ENCODE assay signal across 13 mouse cellular contexts in genomic region chr5:118355287-118355686, GRCm38 (mm10).
DNase-seq lines count a peak whose midpoint lies in the region; ATAC-seq and TF ChIP-seq lines count a peak whose summit lies in the region.
"Had no signal": no experiment of that assay in that cellular context is flagged by ENCODE, and none has a peak within 500 bp of the region (broad histone marks: within the 10 kb centered on the region; RNA-seq: fewer than 3 reads in every experiment).

No protein-coding gene starts in this region.

- H3K9ac ChIP-seq in heart, embryonic 13.5 days, result 0 out of 2 replicates have a peak overlapping the region, but pooled peaks have one; percentile 16
- no peak overlapping the region for H3K9ac ChIP-seq in ES-E14 (ENCODE audit: insufficient read depth, low read depth, low read length, poor library complexity, severe bottlenecking)
- no peak overlapping the region for H3K9ac ChIP-seq in embryonic facial prominence, embryonic 14.5 days (ENCODE audit: low read depth, low read length)
- no peak overlapping the region for H3K9ac ChIP-seq in limb, embryonic 12.5 days (replicated peaks)
- no peak overlapping the region for H3K9ac ChIP-seq in liver, embryonic 11.5 days (ENCODE audit: low read depth, low read length)
- H3K9ac ChIP-seq: liver, embryonic 12.5 days had no signal

- no peak overlapping the region for H3K4me3 ChIP-seq in heart, embryonic 13.5 days
- H3K4me3 ChIP-seq in ES-E14 (ENCODE audit: insufficient read depth in 1 of 2, low read depth in 1 of 2, low read length in 2 of 2, poor library complexity in 1 of 2, severe bottlenecking in 1 of 2), result no peak overlapping the region
- H3K4me3 ChIP-seq in embryonic facial prominence, embryonic 14.5 days (ENCODE audit: low read depth, low read length), result no peak overlapping the region
- no peak overlapping the region for H3K4me3 ChIP-seq in limb, embryonic 12.5 days (replicated peaks)
- H3K4me3 ChIP-seq in liver, embryonic 11.5 days (ENCODE audit: low read depth, low read length), result no peak overlapping the region
- H3K4me3 ChIP-seq: left cerebral cortex, adult 2 months; liver, embryonic 12.5 days had no signal

- H3K27me3 ChIP-seq in heart, embryonic 13.5 days (replicated peaks), result peaks cover 4% of the 10 kb centered on the region; the same call in 1 of the 2 replicates
- H3K27me3 ChIP-seq in embryonic facial prominence, embryonic 14.5 days (replicated peaks; ENCODE audit: control insufficient read depth, insufficient read depth, low read length), result no peaks in the 10 kb centered on the region
- no peaks in the 10 kb centered on the region for H3K27me3 ChIP-seq in limb, embryonic 12.5 days
- H3K27me3 ChIP-seq in liver, embryonic 11.5 days (replicated peaks; ENCODE audit: control insufficient read depth, insufficient read depth, low read length), result no peaks in the 10 kb centered on the region

- no peak for DNase-seq in heart, postnatal 36 days
- DNase-seq in ES-E14 (ENCODE audit: low read depth, low spot score), result no peak
- no peak for DNase-seq in embryonic facial prominence, embryonic 14.5 days (ENCODE audit: low spot score)
- DNase-seq in frontal cortex, postnatal 36 days (ENCODE audit: low spot score in 2 of 2), result no peak
- no peak for DNase-seq in frontal cortex, postnatal 10 days (ENCODE audit: low spot score in 2 of 2)
- DNase-seq in liver, embryonic 11.5 days (ENCODE audit: low spot score), result no peak
- DNase-seq: cerebellum, postnatal 36 days; right cerebral cortex, postnatal 14 days had no signal

- in situ Hi-C loops in ES-E14 (cut with MboI; ENCODE audit: low sequenced_read_pairs in 2 of 2, unreplicated experiment in 2 of 2), result no loop called here

- peak overlapping the region; percentile 39; the same call in 1 of the 2 replicates for H3K27ac ChIP-seq in heart, embryonic 13.5 days (replicated peaks)
- 0 out of 2 replicates have a peak overlapping the region, but pooled peaks have one; percentile 15 for H3K27ac ChIP-seq in ES-E14 (ENCODE audit: insufficient read depth, low read depth, low read length, poor library complexity, severe bottlenecking)
- peak overlapping the region; percentile 61 for H3K27ac ChIP-seq in embryonic facial prominence, embryonic 14.5 days (replicated peaks; ENCODE audit: low read depth, low read length)
- peak overlapping the region; percentile 91 for H3K27ac ChIP-seq in limb, embryonic 12.5 days
- no peak overlapping the region for H3K27ac ChIP-seq in liver, embryonic 11.5 days (ENCODE audit: low read depth, low read length)
- H3K27ac ChIP-seq: left cerebral cortex, adult 2 months; liver, embryonic 12.5 days had no signal

- WGBS in heart, embryonic 13.5 days, result 77% methylated on average over 5 of the region's 5 CpGs
- 46% methylated on average over 5 of the region's 5 CpGs for WGBS in embryonic facial prominence, embryonic 14.5 days
- 64% methylated on average over 5 of the region's 5 CpGs for WGBS in limb, embryonic 12.5 days
- WGBS in liver, embryonic 11.5 days, result 81% methylated on average over 5 of the region's 5 CpGs

- no peak for ATAC-seq in heart, embryonic 13.5 days (ENCODE audit: extremely low read depth, insufficient number of reproducible peaks, low FRiP score, low TSS enrichment)
- ATAC-seq in embryonic facial prominence, embryonic 14.5 days (ENCODE audit: low read depth), result no peak
- no peak for ATAC-seq in limb, embryonic 12.5 days (ENCODE audit: insufficient number of reproducible peaks, insufficient read depth, low FRiP score, low TSS enrichment, low read depth)
- no peak for ATAC-seq in liver, embryonic 11.5 days (replicated peaks; ENCODE audit: low FRiP score)
- ATAC-seq: intestine, embryonic 16.5 days; liver, embryonic 12.5 days had no signal

- H3K4me2 ChIP-seq in heart, embryonic 13.5 days, result no peak overlapping the region
- no peak overlapping the region for H3K4me2 ChIP-seq in embryonic facial prominence, embryonic 14.5 days (ENCODE audit: low read depth, low read length)
- H3K4me2 ChIP-seq in limb, embryonic 12.5 days, result peak overlapping the region; percentile 21; the same call in 1 of the 2 replicates
- no peak overlapping the region for H3K4me2 ChIP-seq in liver, embryonic 11.5 days
- H3K4me2 ChIP-seq: liver, embryonic 12.5 days had no signal

- H3K36me3 ChIP-seq in heart, embryonic 13.5 days, result no peaks in the 10 kb centered on the region
- no peaks in the 10 kb centered on the region for H3K36me3 ChIP-seq in ES-E14 (ENCODE audit: control insufficient read depth, insufficient read depth, low read length, poor library complexity, severe bottlenecking)
- H3K36me3 ChIP-seq in embryonic facial prominence, embryonic 14.5 days (ENCODE audit: control insufficient read depth, insufficient read depth, low read length), result no peaks in the 10 kb centered on the region
- no peaks in the 10 kb centered on the region for H3K36me3 ChIP-seq in limb, embryonic 12.5 days
- no peaks in the 10 kb centered on the region for H3K36me3 ChIP-seq in liver, embryonic 11.5 days (ENCODE audit: control insufficient read depth, insufficient read depth, low read length)
- H3K36me3 ChIP-seq: liver, embryonic 12.5 days had no signal

- peaks cover 35% of the 10 kb centered on the region for H3K4me1 ChIP-seq in heart, embryonic 13.5 days
- peaks cover 5 to 23% of the 10 kb centered on the region in 2 experiments for H3K4me1 ChIP-seq in ES-E14 (ENCODE audit: control insufficient read depth in 2 of 2, insufficient read depth in 2 of 2, low read length in 2 of 2, poor library complexity in 1 of 2)
- peaks cover 23% of the 10 kb centered on the region for H3K4me1 ChIP-seq in embryonic facial prominence, embryonic 14.5 days (ENCODE audit: control insufficient read depth, insufficient read depth, low read length)
- H3K4me1 ChIP-seq in limb, embryonic 12.5 days (replicated peaks), result peaks cover 40% of the 10 kb centered on the region
- peaks cover 7% of the 10 kb centered on the region for H3K4me1 ChIP-seq in liver, embryonic 11.5 days (replicated peaks; ENCODE audit: control insufficient read depth, insufficient read depth, low read length)

- intact Hi-C loops in heart, postnatal 36 days (cut with DNase I), result no loop called here

- H3K9me3 ChIP-seq in heart, embryonic 13.5 days, result no peaks in the 10 kb centered on the region; the same call in 1 of the 2 replicates
- H3K9me3 ChIP-seq in ES-E14 (ENCODE audit: control insufficient read depth, insufficient read depth, low read depth, low read length), result no peaks in the 10 kb centered on the region
- H3K9me3 ChIP-seq in embryonic facial prominence, embryonic 14.5 days (ENCODE audit: control insufficient read depth, low read length), result peaks cover 2% of the 10 kb centered on the region; the same call in 1 of the 2 replicates
- H3K9me3 ChIP-seq in limb, embryonic 12.5 days, result no peaks in the 10 kb centered on the region
- H3K9me3 ChIP-seq in liver, embryonic 11.5 days (ENCODE audit: control insufficient read depth, low read length), result no peaks in the 10 kb centered on the region

TF ChIP-seq in ES-E14, 5 proteins besides CTCF, POLR2A, EP300 and RAD21:
- TF ChIP-seq ZNF384 (IDR thresholded peaks at IDR 0.05; ENCODE audit: low read depth, low read length), result no peak
- no peak for TF ChIP-seq CHD2 (IDR thresholded peaks at IDR 0.05; ENCODE audit: low read depth, low read length)
- no peak for TF ChIP-seq HCFC1 (IDR thresholded peaks at IDR 0.05; ENCODE audit: borderline replicate concordance, insufficient read depth, low read length)
- no peak for TF ChIP-seq MAFK (IDR thresholded peaks at IDR 0.05; ENCODE audit: insufficient read depth, low read depth, low read length)
- TF ChIP-seq ZC3H11A (IDR thresholded peaks at IDR 0.05; ENCODE audit: borderline replicate concordance, low read depth, low read length), result no peak
